Mouse (Mus musculus) testis, adult 10 weeks (tissue): ENCODE measurements around the gene Skint11. TPM values are rescaled to one million over a fixed set of nuclear protein-coding genes. Genes with fewer than 3 reads are reported as not detected.

Experiments
- polyA plus RNA-seq: library from polyadenylated mRNA; stranded (reverse); fragments of 350-450 nt; fragmentation: Illumina TruSeq; extraction: RNeasy Lipid Tissue Mini Kit (QIAGEN cat#74804); gene quantifications from one replicate; pipeline ENCODE4 v1.2.3, GENCODE M21; 2014; ENCODE audit warnings: low read depth, low replicate concordance

The Skint11 gene
- not detected for polyA plus RNA-seq

DNA sequence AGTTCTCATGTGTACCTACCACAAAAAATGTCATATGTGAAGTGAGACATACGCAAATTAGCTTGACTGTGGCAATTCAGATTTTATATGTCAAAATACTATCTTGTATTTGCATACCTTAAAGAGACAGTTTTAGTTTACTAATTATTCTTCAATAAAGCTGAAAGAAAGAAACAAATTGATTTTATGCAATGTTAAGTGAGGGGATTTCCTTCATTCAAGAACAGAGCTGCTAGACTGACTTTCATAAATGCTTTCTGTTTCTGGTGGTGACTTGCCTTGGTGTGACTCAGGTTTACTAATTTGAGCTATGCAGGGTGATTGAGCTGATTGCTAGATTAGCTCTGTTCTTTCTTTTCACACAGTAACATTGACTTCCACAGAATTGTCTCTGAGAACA is at the start of gene Skint11:
Gene Skint11 (plus strand): TSS at position 301 of the 400 bp plus-strand sequence.

Other genes starting within 250 kb of the Skint11 start
- not detected for gene Skint5, start 163.9 kb upstream of the Skint11 start, polyA plus RNA-seq
- 0.07 TPM for gene Trabd2b, start 243.3 kb downstream of the Skint11 start, polyA plus RNA-seq